Mouse (Mus musculus): ENCODE results near the gene Gm14139. TPM values are rescaled to one million over a fixed set of nuclear protein-coding genes. Genes with fewer than 3 reads are reported as not detected.
A peak's percentile ranks its signal among the peaks of the same experiment; 100 is the strongest.
"Not testable (repeated sequence)": the region's sequence is repeated elsewhere in the genome, so short reads cannot be mapped to it uniquely, and the experiment has no call there.

Gene Gm14139
- 1 to 10 TPM in 1 of 4 experiments, under 1 TPM in 3; 0.42 to 1.1 (median 0.55) TPM for total RNA-seq (2022)

DNA sequence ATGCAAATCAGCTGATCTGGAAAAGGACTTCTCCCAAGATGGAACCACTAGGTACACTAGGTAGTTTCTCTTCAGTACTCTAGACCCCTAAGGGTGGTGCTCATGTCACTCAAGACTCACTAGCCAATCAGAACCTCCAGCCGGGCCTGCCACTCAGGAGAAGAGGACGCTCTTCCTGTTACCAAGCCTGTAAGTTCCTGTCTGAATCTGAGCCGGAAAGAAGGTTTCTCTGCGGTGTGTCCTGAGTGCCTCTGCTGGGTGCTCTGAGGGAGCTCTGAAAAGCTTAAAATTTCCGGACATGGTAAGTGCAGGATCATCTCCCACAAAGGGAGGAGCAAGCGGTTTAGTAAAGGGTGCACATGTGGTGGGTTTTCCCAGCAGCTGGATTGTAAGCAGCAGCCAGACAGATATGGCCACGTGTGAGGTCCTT, at the start of gene Gm14139:
TSS of gene Gm14139 (plus strand) at position 186 of the 430 bp plus-strand sequence.
- DNase-seq, result not testable (repeated sequence)

DNA sequence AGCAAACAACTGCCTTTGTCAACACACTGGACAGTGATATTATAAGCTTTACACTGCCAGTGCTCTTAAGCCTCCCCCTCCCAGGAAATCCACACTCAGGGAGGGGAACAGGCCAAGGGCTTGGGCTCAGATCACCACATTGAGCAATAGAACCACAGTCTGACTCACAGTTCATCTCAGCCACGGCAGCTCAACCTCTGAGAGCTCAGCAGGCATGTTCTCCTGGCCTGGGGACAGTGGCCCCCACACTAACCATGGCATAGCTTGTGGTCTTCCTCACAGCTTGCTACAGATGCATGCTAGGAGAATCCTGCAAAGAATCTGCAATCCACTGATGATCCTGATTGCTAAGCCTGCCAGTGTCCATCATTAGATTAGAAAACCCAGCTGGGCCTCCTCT, 49.6 kb upstream of the Gm14139 start:
- DNase-seq, result not testable (repeated sequence)

DNA sequence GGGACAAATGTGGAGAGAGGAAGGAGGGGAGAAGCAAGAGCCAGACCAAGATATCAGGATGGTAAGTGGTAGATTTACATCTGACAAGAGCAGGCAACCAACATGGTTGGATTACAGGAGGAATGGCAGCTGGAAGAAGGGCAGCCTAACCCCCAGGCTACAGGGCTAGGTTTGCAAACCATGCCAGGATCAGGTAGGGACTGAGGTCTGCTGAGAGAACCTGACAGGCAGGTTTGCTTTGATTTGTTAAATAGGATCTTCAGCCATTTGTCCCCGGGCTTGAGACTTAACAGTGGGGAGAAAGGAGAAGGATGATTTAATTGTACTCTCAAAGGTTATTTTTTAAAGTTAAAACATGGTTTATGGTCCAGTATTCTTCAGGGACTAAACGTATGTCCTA, 48.8 kb upstream of the Gm14139 start:
- DNase-seq, result no peak

DNA sequence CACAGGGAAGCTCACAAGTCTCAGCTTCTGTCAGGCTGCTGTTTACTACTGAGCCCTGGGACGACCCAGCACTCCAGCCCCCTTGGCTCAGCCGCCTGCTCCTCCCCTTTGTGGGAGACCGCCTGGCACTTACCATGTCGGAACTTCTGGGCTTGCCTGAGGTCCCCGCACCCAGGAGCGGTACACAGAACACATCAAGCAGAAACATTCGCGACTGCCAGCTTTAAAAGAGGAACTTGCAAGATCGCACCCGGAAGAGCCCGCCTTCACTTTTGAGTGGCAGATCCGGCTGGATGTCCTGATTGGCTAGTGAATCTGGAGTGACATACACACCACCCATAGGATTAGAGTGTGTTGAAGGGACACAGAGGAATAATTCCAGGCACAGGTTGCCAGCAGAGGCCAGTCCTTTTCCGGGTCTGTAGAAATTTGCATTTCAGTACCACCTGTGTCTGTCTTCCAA, 45.1 kb upstream of the Gm14139 start, which contains the start of gene Zfp120:
TSS of gene Zfp120 (minus strand) at position 274 of the 463 bp plus-strand sequence.
- peak; percentile 85 for DNase-seq

DNA sequence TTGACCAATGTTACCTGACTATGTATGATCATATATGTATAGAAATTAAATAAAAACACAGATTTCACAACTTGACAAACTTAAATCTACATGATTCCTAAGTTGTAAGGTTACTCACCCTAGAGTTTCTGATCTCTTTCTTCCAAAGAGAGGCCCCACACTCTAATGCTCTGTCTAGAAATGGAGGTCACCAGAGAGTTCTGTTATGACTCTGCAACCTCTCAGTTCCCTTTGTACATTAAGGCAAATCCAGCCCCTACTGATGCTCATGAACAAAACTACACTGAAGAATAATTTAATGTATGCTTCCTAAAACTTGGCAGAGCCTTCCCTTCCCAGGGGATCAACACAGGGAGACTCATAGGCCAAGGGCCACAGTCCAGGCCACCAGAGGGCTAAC, 14.9 kb upstream of the Gm14139 start:
- DNase-seq, result no peak

DNA sequence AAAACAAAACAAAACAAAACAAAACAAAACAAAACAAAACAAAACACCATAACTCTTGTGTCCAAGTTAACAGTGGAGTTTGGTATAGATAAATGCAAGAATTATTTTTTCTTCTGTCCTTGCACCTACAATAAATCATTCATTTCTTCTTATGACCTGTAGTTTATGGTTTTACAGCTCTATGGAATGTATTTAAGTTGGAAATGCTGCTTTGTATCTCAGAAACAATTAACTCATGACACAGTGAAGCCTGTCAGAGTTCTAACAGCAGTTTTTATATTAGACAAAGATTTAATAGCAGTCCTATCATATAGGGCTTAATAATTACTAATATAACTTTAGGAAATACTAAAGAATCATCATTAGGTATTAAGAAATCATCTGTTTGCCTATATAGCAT, 7.7 kb upstream of the Gm14139 start:
- DNase-seq, result no peak

DNA sequence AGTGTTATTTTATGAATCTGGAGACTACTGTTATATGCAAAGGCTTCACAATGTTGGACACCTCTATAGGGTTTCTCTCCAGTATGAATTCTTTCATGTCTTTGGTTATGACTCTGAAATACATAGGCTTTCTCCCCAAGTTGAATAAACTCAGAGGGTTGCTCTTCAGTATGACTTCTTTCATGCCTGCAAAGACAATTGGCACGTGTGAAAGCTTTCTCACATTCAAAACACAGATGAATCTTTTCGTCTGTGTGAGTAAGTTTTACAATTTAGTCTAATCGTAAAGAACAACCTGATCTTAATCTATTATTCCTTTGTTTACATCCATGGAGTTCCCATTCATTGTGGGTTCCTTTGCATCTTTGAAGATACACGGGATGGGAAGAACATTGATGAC, 2.0 kb upstream of the Gm14139 start, which contains the start of gene Gm10770:
TSS of gene Gm10770 (minus strand) at position 101 of the 400 bp plus-strand sequence.
- not testable (repeated sequence) for DNase-seq

DNA sequence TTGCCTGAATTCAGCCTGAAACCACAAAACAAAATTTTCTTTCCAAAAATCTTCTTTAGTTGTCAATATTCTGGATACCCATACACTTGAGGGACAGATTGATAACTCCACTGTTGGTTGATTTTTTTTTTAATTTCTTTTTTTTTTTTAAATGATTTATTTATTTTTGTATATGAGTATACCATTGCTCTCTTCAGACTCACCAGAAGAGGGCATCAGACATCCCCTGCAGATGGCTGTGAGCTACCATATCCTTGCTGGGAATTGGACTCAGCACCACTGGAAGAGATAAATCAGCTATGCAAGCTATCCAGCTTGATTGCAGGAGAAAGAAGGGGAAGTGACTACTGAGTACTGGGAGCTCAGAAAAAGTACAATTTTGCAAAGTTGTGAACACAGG, 509 bp upstream of the Gm14139 start:
- not testable (repeated sequence) for DNase-seq

DNA sequence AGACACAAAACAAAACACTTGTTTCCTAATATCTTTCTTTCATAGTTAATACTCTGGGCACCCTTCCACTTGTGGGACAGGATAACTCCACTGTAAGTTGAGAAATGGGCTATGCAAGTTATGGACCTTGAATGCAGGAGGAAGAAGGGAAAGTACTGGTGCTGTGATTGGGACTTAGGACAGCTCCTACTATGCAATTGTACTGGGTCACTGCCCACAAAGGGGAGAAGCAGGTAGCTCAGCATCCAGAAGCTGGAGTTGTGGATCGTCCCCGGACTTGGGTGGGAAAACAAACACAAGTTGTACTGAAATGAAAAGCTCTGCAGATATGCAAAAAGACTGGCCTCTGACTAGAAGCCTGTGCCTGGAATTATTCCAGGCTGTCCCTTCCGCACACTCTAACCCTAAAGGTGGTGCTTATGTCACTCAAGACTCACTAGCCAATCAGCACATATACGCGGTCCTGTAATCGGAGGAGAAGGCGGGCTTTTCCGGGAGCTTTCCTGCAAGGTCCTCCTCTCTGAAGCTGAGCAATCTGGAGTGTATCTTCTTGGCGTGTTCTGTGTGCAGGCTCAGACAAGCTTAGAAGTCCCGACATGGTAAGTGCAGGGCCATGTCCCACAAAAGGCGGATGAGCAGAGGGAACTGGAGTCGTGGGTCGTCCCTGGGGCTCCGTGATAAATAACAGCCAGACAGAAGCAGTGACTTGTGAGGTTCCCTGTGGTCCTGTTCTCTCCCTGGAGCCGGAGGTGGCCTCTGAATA, 36.2 kb downstream of the Gm14139 start, which contains the start of gene Zfp937:
TSS of gene Zfp937 (plus strand) at position 474 of the 763 bp plus-strand sequence.
- peak; percentile 91 for DNase-seq

DNA sequence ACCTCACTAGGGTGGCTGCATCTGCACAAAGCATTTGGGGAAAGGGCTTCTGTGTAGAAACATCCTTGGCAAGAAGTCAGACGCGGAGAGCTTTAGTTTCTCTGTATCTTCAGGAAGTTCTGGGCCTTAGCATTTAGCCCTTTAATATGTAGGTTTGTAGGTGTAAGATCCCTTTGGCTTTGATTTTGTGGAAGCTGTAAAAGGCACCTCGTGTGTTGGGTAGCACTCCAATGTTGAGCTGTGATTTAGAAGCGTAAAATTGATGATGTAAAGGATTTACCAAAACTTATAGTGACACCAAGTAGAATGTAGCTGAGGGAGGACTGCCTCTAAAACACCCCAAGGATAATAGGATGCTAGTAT, 36.8 kb downstream of the Gm14139 start:
- not testable (repeated sequence) for DNase-seq

DNA sequence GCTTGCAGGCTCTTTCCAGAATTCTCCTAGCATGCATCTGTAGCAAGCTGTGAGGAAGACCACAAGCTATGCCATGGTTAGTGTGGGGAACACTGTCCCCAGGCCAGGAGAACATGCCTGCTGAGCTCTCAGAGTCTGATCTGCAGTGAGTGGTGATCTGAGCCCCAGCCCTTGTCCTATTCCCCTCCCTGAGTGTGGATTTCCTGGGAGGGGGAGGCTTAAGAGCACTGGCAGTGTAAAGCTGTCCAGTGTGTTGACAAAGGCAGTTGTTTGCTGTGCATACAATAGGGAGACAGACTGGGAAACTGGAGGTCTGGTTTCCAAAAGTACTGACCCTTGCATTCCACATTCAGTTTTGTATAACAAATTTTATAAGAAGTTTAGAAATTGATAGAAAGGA, 41.7 kb downstream of the Gm14139 start:
- not testable (repeated sequence) for DNase-seq

Other genes starting within 250 kb of the Gm14139 start
- gene Zfp120, start 45.0 kb upstream of the Gm14139 start, total RNA-seq (2022), result 1 to 10 TPM; 6.3 to 9.8 (median 7.8) TPM
- gene Gm10770, start 2.1 kb upstream of the Gm14139 start, total RNA-seq (2022), result not detected
- 10 to 100 TPM in 2 of 4 experiments, 1 to 10 TPM in 2; 7.0 to 11.8 (median 10.5) TPM for gene Zfp937, start 36.3 kb downstream of the Gm14139 start, total RNA-seq (2022)
- gene Gm21994, start 73.8 kb downstream of the Gm14139 start, total RNA-seq (2022), result 1 to 10 TPM; 4.9 to 8.1 (median 6.2) TPM
- under 1 TPM; 0.34 to 0.51 (median 0.44) TPM for gene Gm14124, start 75.8 kb downstream of the Gm14139 start, total RNA-seq (2022)
- 1 to 10 TPM; 3.1 to 5.5 (median 4.5) TPM for gene Gm10130, start 141.9 kb downstream of the Gm14139 start, total RNA-seq (2022)
- 1 to 10 TPM; 7.8 to 9.2 (median 8.4) TPM for gene 3300002I08Rik, start 181.0 kb downstream of the Gm14139 start, total RNA-seq (2022)

Measured in adrenal gland, adult 8-10 months (tissue).